Mouse (Mus musculus) G1E (cell line): ENCODE measurements around the gene B3galt1.

Experiments used
- CTCF ChIP-seq: IDR thresholded peaks from 2 replicates; pipeline ENCODE4 v1.5.1; 2012; ENCODE audit warnings: low read depth, low read length, inconsistent platforms, mixed read lengths
- GATA1 ChIP-seq: IDR thresholded peaks from 2 replicates; pipeline ENCODE4 v1.6.1; 2012; ENCODE audit warnings: borderline replicate concordance, low read length, inconsistent platforms, mixed read lengths
- GATA2 ChIP-seq: IDR thresholded peaks from 2 replicates; pipeline ENCODE4 v1.6.1; 2012; ENCODE audit warnings: low read depth, low read length, inconsistent platforms, borderline replicate concordance
- TAL1 ChIP-seq: conservative IDR thresholded peaks from 2 replicates; pipeline ENCODE4 v1.6.1; 2012; ENCODE audit warnings: low read depth, low read length, inconsistent platforms, mixed read lengths

GRCm38 (mm10) chr2:67799981-67800380, 234.3 kb downstream of the B3galt1 start:
- TF ChIP-seq CTCF, result no peak
- no peak for TF ChIP-seq TAL1
- no peak for TF ChIP-seq GATA1
- TF ChIP-seq GATA2, result no peak
